Mouse (Mus musculus): ENCODE measurements around the gene Shc4. TPM values are rescaled to one million over a fixed set of nuclear protein-coding genes. Genes with fewer than 3 reads are reported as not detected.

The Shc4 gene
- total and polyA plus RNA-seq, 2 experiments = 0.18 to 0.26 TPM

- no peak overlapping the region for H3K9ac ChIP-seq (ENCODE audit: low read depth, low read length)
- H3K79me2 ChIP-seq (ENCODE audit: control insufficient read depth, insufficient read depth, low read length) = no peaks in the 10 kb centered on the region
- no peak for DNase-seq (ENCODE audit: extremely low read depth, low read depth, low spot score)
- no peaks in the 10 kb centered on the region for H3K36me3 ChIP-seq (ENCODE audit: control insufficient read depth, insufficient read depth, low read length)
- TF ChIP-seq POLR2A (IDR thresholded peaks at IDR 0.05; ENCODE audit: extremely low read depth, insufficient read depth, low read length) (no peak), CTCF (IDR thresholded peaks at IDR 0.05; ENCODE audit: low read depth, low read length) (no peak)
- H3K27me3 ChIP-seq (ENCODE audit: control insufficient read depth, insufficient read depth, low read length) = no peaks in the 10 kb centered on the region
- WGBS = 24% methylated on average over 1 of the region's 1 CpGs
- no peak overlapping the region for H3K27ac ChIP-seq (replicated peaks; ENCODE audit: insufficient read depth, low read depth, low read length)
- no peak overlapping the region for H3K4me3 ChIP-seq (ENCODE audit: insufficient read depth, low read depth, low read length)
- peaks cover 1% of the 10 kb centered on the region; the same call in 1 of the 2 replicates for H3K4me1 ChIP-seq (ENCODE audit: control insufficient read depth, insufficient read depth, low read length)
Measured at GRCm38 (mm10) chr2:125670846-125671245, 53.1 kb downstream of the Shc4 start.

- TF ChIP-seq CTCF (IDR thresholded peaks at IDR 0.05; ENCODE audit: low read depth, low read length) (no peak), POLR2A (IDR thresholded peaks at IDR 0.05; ENCODE audit: extremely low read depth, insufficient read depth, low read length) (no peak)
- no peaks in the 10 kb centered on the region for H3K4me1 ChIP-seq (ENCODE audit: control insufficient read depth, insufficient read depth, low read length)
- H3K36me3 ChIP-seq (ENCODE audit: control insufficient read depth, insufficient read depth, low read length) = no peaks in the 10 kb centered on the region
- no peak for DNase-seq (ENCODE audit: extremely low read depth, low read depth, low spot score)
- no peak overlapping the region for H3K4me3 ChIP-seq (ENCODE audit: insufficient read depth, low read depth, low read length)
- no peaks in the 10 kb centered on the region for H3K27me3 ChIP-seq (ENCODE audit: control insufficient read depth, insufficient read depth, low read length)
- no peak overlapping the region for H3K27ac ChIP-seq (replicated peaks; ENCODE audit: insufficient read depth, low read depth, low read length)
- WGBS = 89% methylated on average over 7 of the region's 7 CpGs
- H3K79me2 ChIP-seq (ENCODE audit: control insufficient read depth, insufficient read depth, low read length) = no peaks in the 10 kb centered on the region
- no peak overlapping the region for H3K9ac ChIP-seq (ENCODE audit: low read depth, low read length)
Measured at GRCm38 (mm10) chr2:125667721-125668120, 56.2 kb downstream of the Shc4 start.

- Histone ChIP-seq H3K27me3 (ENCODE audit: control insufficient read depth, insufficient read depth, low read length) (no peaks in the 10 kb centered on the region), H3K4me1 (ENCODE audit: control insufficient read depth, insufficient read depth, low read length) (no peaks in the 10 kb centered on the region), H3K36me3 (ENCODE audit: control insufficient read depth, insufficient read depth, low read length) (no peaks in the 10 kb centered on the region), H3K4me3 (ENCODE audit: insufficient read depth, low read depth, low read length) (no peak overlapping the region), H3K79me2 (ENCODE audit: control insufficient read depth, insufficient read depth, low read length) (no peaks in the 10 kb centered on the region), H3K27ac (replicated peaks; ENCODE audit: insufficient read depth, low read depth, low read length) (no peak overlapping the region), H3K9ac (ENCODE audit: low read depth, low read length) (no peak overlapping the region)
- 45% methylated on average over 5 of the region's 5 CpGs for WGBS
- no peak for DNase-seq (ENCODE audit: extremely low read depth, low read depth, low spot score)
- TF ChIP-seq POLR2A (IDR thresholded peaks at IDR 0.05; ENCODE audit: extremely low read depth, insufficient read depth, low read length) (no peak), CTCF (IDR thresholded peaks at IDR 0.05; ENCODE audit: low read depth, low read length) (no peak)
Measured at GRCm38 (mm10) chr2:125667184-125667583, 56.8 kb downstream of the Shc4 start.

GRCm38 (mm10) chr2:125666668-125667067 is 57.3 kb downstream of the Shc4 start:
- Histone ChIP-seq H3K4me3 (ENCODE audit: insufficient read depth, low read depth, low read length) (no peak overlapping the region), H3K4me1 (ENCODE audit: control insufficient read depth, insufficient read depth, low read length) (no peaks in the 10 kb centered on the region), H3K27ac (replicated peaks; ENCODE audit: insufficient read depth, low read depth, low read length) (no peak overlapping the region), H3K36me3 (ENCODE audit: control insufficient read depth, insufficient read depth, low read length) (no peaks in the 10 kb centered on the region), H3K79me2 (ENCODE audit: control insufficient read depth, insufficient read depth, low read length) (no peaks in the 10 kb centered on the region), H3K27me3 (ENCODE audit: control insufficient read depth, insufficient read depth, low read length) (no peaks in the 10 kb centered on the region), H3K9ac (ENCODE audit: low read depth, low read length) (no peak overlapping the region)
- no peak for DNase-seq (ENCODE audit: extremely low read depth, low read depth, low spot score)
- no peak for TF ChIP-seq CTCF (IDR thresholded peaks at IDR 0.05; ENCODE audit: low read depth, low read length)
- TF ChIP-seq POLR2A (IDR thresholded peaks at IDR 0.05; ENCODE audit: extremely low read depth, insufficient read depth, low read length) = no peak
- WGBS = 74% methylated on average over 4 of the region's 4 CpGs

GRCm38 (mm10) chr2:125665909-125666308 is 58.0 kb downstream of the Shc4 start:
- Histone ChIP-seq H3K4me1 (ENCODE audit: control insufficient read depth, insufficient read depth, low read length) (no peaks in the 10 kb centered on the region), H3K27me3 (ENCODE audit: control insufficient read depth, insufficient read depth, low read length) (no peaks in the 10 kb centered on the region), H3K79me2 (ENCODE audit: control insufficient read depth, insufficient read depth, low read length) (no peaks in the 10 kb centered on the region), H3K9ac (ENCODE audit: low read depth, low read length) (no peak overlapping the region), H3K27ac (replicated peaks; ENCODE audit: insufficient read depth, low read depth, low read length) (no peak overlapping the region), H3K36me3 (ENCODE audit: control insufficient read depth, insufficient read depth, low read length) (no peaks in the 10 kb centered on the region), H3K4me3 (ENCODE audit: insufficient read depth, low read depth, low read length) (no peak overlapping the region)
- TF ChIP-seq CTCF (IDR thresholded peaks at IDR 0.05; ENCODE audit: low read depth, low read length) (no peak), POLR2A (IDR thresholded peaks at IDR 0.05; ENCODE audit: extremely low read depth, insufficient read depth, low read length) (no peak)
- 85% methylated on average over 4 of the region's 4 CpGs for WGBS
- DNase-seq (ENCODE audit: extremely low read depth, low read depth, low spot score) = no peak

GRCm38 (mm10) chr2:125665213-125665612 is 58.7 kb downstream of the Shc4 start:
- Histone ChIP-seq H3K36me3 (ENCODE audit: control insufficient read depth, insufficient read depth, low read length) (no peaks in the 10 kb centered on the region), H3K4me3 (ENCODE audit: insufficient read depth, low read depth, low read length) (no peak overlapping the region), H3K27ac (replicated peaks; ENCODE audit: insufficient read depth, low read depth, low read length) (no peak overlapping the region), H3K27me3 (ENCODE audit: control insufficient read depth, insufficient read depth, low read length) (no peaks in the 10 kb centered on the region), H3K4me1 (ENCODE audit: control insufficient read depth, insufficient read depth, low read length) (no peaks in the 10 kb centered on the region), H3K79me2 (ENCODE audit: control insufficient read depth, insufficient read depth, low read length) (no peaks in the 10 kb centered on the region), H3K9ac (ENCODE audit: low read depth, low read length) (no peak overlapping the region)
- DNase-seq (ENCODE audit: extremely low read depth, low read depth, low spot score) = no peak
- TF ChIP-seq CTCF (IDR thresholded peaks at IDR 0.05; ENCODE audit: low read depth, low read length) (no peak), POLR2A (IDR thresholded peaks at IDR 0.05; ENCODE audit: extremely low read depth, insufficient read depth, low read length) (no peak)
- WGBS = 91% methylated on average over 5 of the region's 5 CpGs

Data from liver, adult 2 months (tissue).